Mouse (Mus musculus): ENCODE results near the gene Slc25a21.
"Not testable (repeated sequence)": the region's sequence is repeated elsewhere in the genome, so short reads cannot be mapped to it uniquely, and the experiment has no call there.

Slc25a21 gene

DNA sequence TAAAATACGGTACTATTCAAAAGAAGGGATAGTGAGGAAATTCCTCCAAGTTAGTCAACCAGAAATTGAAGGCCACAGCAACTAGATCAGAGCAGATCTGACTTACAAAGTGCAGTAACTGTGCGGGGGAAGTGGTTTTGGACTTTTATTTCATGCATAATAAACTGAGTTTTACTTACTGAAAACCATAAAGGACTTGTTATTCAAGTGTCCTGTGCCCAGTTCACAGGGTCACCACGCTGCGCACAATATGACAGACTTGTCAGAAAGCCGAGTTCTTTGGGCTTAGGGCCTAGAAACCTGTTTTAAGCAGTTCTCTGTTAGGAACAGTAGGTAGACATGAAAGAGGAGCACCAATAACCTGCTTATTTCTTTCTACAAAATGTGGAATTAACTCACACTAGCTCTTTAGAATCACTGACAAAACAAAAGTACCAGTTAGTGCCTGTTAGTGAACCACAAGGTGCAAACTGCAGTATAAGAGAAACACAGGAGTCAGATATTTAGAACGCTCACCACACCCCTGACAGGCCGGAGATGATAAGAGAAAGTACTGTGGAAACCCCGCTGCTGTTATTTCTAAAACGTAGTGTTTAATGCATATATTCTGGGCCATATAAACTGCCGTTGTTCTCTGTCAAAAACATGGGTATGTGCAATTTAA, at the start of gene Slc25a21:
Slc25a21 (minus strand) TSS at position 110 of the 664 bp plus-strand sequence.
- no peak for DNase-seq (ENCODE audit: low spot score)

DNA sequence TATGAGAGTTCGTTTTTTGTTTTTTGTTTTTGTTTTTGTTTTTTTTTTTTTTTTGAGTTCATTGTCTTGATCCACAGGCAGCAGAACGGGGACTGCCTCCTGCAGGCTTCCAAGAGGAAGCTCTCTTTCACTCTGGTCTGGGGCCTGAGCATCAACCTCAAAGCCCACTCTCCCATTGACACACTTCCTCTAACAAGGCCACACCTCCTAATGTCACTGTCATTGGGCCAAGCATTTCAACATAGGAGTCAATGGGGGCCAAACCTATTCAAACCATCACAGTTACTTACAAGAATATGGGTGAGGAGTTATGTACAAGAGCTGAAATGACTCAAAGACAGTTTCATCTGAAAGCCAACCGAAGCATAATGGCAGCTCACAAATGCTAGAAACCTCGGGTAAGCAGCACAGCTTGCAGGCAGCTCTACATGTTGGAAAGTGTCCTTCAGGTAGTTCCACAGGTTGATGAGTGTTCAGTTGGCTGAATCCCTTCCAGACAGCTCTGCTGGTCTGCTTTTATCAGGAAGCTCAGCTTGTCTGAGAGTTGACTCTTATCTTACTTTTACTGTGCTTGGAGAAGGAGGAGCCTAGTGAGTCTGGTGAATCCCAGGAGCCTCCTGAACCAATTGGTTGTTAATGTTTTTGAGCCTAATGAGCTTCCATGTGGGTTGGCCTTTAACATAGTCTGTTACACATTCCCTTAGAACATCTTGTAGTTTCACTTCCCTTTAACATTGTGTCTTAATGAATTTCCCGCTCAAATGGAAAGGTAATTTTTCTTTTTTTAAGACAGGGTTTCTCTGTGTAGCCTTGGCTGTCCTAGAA, 46.6 kb upstream of the Slc25a21 start:
- no peak for DNase-seq (ENCODE audit: low spot score)

DNA sequence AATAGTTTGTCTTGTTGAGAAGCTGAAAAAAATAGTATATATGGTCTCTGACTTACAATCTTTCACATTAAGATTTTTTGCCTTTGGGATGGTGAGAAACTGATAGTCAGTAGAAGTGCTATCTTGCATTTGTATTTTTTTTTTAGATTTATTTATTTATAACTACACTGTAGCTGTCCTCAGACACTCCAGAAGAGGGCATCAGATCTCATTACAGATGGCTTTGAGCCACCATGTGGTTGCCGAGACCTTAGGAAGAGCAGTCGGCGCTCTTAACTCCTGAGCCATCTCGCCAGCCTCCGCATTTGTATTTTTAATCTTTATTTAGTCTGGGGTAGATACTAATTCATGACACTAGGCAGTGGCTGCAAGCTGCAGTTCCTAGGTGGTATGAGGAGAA, 36.1 kb upstream of the Slc25a21 start:
- no peak for DNase-seq (ENCODE audit: low spot score)

DNA sequence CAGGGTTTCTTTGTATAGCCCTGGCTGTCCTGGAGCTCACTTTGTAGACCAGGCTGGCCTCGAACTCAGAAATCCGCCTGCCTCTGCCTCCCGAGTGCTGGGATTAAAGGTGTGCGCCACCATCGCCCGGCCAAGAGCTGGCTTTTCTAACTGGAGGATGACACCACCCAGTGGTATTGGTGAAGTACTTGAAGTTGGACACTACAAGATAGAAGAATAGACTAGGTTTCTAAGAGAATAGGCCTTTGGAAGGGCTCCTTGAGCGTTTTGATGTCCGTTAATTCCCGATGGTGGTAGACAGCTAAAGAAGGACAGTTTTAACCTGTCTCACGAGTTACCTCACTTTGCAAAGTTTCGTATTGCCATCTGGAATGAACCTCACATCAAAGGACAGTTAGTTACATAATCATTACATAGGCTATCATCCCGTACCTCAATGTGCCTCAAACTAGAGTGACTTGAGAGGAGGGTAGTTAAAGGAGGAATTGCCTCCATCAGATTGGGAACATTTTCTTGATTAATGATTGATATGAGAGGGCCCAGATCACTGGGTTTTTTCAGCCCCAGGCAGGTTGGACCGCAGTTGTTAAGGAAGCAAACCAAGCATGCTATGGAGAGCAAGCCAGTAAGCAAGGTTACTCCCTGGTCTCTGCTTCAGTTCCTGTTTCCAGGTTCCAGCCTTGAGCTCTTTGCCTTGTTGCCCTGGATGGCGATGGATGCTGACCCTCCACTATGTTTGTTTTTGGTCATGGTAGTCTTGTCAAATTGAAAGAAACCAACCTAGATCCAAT, 34.0 kb upstream of the Slc25a21 start:
- DNase-seq (ENCODE audit: low spot score), result no peak

DNA sequence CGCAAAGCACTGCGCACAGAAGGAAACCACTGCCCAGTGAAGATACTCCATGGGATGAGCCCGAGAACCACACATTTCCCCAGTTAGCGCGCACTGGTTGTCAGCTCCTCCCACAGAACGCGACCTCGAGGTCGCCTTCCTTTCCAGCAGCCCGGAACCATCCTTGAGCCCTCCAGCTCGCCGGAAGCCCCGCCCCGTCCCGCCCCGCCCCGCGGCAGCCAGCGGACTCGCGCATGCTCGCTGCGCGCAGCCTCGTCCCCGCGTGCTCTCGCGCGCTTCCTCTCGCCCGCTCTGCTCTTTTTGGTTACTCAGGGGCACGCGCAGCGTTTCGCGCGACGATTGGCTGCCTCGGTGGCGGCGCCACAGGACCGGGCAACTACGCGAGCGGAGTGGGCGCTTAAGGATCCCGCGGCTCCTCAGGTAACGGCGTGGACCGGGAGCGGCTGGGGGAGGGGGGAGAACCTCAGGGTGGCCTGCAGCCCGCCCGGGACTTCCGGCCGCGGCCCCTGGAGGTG, 33.0 kb upstream of the Slc25a21 start, which contains the start of the genes Prps1l3 and Mipol1:
Prps1l3 (plus strand) TSS at position 221 of the 515 bp plus-strand sequence.
Mipol1 (plus strand) TSS at position 236 of the 515 bp plus-strand sequence.
- peak; percentile 68 for DNase-seq (ENCODE audit: low spot score)

DNA sequence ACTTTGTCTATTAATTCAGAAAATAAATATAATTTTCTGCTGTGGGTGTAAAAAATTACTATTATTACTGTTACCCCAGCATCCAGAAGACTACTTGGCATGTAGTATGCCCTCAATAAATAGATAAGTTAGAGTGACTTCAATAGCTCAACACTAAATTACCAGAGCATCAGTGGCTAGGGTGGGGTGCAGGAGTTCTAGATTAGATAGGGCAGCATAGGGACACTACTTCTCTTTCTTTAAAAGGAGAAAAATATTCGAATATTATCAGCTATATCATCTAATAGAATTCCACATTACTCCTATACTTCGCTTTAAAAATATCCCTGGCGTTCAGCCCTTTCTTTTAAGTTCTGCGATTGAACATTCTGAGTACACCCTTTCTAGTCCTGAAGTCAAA, 32.4 kb upstream of the Slc25a21 start:
- no peak for DNase-seq (ENCODE audit: low spot score)

DNA sequence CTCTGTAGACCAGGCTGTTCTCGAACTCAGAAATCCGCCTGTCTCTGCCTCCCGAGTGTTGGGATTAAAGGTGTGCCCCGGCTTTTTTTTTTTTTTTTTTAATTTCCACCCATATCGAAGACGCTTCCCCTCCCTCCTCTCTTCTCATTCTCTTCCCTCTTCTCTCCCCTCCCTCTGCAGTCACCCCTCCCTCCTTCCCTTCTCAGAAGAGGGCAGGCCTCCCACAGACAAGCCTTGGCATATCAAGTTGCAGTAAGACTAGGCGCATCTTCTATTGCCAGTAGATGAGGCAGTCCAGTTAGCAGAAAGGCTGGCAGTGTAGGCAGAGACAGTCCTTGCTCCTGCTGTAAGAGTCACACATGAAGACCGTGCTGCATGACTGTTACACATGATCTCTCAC, 30.5 kb upstream of the Slc25a21 start:
- no peak for DNase-seq (ENCODE audit: low spot score)

DNA sequence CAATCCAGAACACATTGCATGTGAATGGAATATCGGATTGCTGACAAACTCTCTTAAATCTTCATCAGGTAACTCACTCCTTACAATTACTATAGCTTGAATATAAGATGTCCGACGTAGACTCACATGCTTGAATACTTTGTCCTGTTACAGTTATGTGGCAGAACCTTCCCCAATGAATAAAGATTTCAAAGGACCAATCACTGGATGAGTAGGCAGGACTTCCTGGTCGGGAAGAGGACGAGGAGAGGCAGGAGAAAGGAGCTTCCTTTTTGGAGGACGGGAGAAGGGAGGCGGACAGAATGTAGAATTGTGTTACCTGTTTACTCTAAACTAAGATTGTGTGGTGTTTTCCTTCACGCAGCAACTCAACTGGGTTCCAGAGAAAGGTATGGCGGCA, 29.1 kb upstream of the Slc25a21 start:
- no peak for DNase-seq (ENCODE audit: low spot score)

DNA sequence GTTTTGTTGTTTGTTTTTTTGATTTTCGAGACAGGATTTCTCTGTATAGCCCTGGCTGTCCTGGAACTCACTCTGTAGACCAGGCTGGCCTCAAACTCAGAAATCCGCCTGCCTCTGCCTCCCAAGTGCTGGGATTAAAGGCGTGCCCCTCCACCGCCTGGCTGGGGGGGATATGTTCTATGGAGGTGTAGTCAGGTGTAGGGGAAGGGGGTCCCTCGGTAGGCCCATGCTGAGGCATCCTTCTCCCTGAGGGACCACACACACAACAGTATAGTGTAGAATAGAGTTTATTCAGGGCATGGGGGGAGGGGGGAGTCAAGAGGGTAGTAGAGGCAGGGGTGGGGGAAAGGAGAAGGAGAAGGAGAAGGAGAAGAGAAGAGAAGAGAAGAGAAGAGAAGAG, 15.2 kb upstream of the Slc25a21 start:
- not testable (repeated sequence) for DNase-seq (ENCODE audit: low spot score)

DNA sequence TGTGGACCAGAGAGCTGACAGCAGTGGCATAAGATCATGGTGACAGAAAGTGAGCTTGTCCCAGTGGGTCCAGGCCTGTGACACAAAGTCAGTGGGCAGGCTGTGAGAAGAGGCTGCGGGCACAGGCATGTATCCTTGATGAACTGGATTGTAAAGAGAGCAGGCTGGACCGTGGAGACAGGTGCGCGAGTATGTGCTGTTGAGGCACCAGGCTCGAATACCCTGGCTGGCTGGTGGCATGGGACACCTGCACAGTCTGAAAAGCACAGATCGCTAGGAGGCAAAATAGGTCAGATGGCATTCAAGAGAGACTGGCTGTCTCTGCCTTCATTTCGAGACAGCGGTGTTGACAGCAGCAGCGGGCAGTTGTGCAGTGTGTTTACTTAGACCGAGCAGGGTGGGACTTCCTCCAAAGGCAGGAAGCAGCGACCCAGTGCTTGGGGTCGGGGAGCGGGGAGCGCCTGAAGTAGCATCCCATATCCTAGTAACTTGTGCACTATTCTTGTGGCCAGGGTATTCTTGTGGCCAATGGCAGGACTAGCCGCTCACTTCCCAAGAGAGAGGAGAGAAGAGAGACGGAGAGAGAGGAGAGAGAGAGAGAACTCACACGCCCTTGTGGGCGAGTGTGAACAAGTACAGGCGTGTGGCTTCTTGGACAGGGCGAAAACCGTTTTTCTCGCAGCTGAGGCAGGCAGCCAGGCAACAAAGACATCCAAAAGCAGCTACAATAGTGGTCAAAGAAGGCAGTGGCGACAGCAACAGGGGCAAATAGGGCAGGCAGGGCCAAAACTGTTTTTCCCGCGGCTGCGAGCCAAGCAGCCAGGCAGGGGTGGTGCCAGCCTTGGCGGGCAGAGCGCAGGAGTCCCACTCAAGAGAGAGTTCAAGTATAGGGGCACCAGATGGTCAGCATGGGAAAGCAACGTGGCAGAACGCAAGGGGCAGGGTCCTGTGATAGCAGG, 14.4 kb upstream of the Slc25a21 start:
- DNase-seq (ENCODE audit: low spot score), result no peak

DNA sequence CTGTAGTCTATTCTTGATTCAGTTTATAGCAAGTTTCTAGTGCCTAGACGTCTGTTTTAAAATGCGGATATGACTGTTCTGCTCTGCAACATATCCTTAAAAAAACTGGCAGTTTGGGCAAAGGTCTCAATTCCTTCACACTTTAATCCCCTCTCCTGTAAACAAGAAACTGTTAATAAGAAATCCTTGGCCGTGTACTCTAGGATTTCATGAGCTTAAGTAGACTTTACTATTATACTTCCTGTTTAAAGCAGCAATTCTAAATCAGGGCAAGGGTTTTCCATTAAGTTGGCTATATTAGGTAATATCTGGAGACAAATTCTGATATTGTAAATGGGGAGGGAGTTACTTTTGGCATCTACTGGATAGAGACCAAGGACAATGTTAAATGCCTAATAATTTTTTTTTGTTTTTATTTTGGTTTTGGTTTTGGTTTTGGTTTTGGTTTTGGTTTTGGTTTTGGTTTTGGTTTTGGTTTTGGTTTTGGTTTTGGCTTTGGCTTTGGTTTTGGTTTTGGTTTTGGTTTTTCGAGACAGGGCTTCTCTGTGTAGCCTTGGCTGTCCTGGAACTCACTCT, 7.1 kb upstream of the Slc25a21 start:
- DNase-seq (ENCODE audit: low spot score), result no peak

DNA sequence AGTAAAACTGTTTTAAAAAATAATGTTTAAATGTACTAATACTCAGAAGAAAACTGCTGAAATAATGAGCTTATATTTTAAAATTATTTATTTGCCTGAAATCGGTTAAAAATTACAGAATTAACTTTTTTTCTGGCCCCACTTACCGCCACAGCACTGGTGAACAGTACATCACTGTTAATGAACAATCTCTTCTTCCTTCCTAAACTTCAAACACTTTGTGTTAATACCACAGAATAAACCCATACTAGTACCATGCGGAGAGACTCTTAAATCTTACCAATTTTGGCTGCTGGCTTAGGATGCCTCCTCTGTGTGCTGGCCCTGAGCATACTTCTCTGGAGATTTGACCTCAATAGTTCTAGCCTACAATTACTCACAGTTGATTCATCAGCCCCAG, 4.6 kb upstream of the Slc25a21 start:
- no peak for DNase-seq (ENCODE audit: low spot score)

DNA sequence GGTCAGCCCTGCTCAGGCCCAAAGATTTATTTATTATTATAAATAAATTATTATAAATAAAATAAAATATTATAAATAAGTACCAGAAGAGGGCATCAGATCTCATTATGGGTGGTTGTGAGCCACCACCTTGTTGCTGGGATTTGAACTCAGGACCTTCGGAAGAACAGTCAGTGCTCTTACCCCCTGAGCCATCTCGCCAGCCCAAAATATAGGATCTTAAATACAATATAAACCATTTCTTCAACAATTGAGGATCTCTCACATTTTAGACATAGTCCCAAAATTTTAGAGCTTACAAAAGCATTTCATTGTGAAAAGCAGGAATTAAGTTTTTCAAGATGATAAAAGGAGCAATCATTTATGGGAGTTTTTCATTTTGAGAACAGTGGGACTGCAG, 2.2 kb upstream of the Slc25a21 start:
- no peak for DNase-seq (ENCODE audit: low spot score)

DNA sequence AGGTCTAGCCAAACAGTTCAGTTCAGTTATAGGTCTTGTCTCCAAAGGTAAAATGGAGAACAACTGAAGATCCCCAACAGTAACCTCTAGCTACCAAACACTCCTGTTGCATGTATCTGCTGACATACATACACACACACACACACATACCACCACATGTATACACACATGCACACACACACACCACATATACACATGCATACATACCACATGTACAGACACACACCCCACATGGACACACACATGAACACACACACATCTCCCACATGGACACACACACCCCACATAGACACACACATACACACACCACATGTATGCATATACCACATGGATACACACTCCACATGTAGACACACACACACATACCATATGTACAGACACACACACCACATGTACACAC, 997 bp upstream of the Slc25a21 start:
- DNase-seq (ENCODE audit: low spot score), result no peak

DNA sequence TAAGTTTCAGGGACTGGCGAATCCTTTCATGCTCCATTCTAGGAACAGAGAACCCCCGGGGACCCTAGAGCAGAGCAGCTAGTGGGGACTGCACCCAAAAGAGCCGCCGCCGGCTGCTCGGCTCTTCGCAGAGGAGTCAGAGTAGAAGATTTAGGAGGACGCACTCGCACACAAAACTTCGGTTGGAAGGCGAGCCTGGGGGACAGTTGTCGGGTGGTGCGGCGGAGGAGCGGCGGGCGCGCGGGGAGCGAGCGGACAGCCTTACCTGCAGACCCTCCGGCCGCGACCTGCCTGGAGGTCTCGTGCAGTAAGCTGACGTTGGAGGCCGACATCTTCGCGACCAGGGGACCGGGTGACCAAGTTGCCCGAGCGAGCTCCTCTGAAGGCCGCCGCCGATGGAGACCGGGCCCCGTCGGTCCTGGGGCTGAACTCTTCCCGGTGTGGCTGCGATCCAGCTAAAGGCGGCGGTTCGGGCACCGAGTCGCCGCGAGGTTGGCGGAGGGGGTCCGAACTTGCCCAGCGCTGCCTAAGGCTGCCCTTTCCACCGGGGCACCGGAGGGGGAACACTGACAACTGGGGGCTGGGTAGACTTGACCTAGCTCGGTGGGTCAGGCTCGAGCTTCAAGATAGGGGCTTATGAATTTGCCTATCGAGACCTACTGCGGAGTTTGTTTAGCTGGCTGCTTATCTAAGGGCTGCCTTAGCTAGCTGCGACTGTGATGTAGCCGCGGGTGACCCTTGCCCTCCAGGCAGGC, 487 bp downstream of the Slc25a21 start:
- peak; percentile 24 for DNase-seq (ENCODE audit: low spot score)

DNA sequence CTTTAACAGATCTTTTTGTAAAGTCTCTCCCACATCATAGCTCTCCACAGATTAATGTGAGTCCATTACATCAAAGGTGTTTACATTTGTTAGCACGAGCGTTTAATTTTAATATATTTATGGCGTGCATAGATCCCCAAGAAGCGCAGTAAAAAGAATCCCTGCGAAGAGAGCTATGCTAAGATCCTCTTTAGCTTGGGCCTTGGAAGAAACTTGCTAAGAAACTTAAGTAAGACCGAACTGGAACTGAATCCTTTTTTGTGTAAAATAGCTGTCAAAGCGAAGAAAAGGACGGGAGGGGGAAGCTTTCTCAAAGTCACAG, 1.0 kb downstream of the Slc25a21 start:
- DNase-seq (ENCODE audit: low spot score), result no peak

DNA sequence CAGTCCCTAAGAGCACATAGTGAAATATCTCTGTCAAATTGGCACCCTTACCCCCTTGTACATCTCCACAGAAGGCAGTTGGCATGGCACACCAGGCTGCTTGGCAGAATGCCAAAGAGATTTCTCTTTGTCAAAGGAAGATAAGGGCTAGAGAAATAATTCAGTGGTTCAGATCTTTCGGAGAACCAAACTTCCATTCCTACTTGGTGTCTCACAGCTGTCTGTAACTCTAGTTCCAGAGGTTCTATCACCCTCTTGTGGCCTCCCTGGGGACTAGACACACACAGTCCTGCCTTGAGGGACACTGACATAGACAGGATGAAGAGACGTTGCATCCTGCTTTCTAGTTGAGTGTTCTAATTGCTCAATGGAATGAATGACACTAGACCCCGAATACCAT, 2.7 kb downstream of the Slc25a21 start:
- no peak for DNase-seq (ENCODE audit: low spot score)

DNA sequence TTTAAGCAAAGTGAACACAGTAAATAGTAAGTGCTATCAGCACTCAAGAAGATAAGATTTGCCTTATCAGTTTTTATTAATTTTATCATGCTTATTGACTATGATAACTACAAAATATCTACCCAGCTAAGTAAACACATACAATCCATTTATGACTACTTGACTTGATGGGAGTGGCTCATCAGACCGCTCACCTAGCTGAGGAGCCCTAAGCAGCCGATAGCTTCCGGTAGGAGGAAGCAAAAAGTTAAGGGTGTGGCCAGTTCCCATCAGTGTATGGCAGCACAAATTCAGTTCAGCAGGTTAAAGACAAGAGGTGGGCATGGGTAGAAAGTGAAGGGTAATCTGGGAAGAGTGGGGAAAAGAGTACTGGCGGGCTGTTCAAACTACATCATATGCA, 10.2 kb downstream of the Slc25a21 start:
- no peak for DNase-seq (ENCODE audit: low spot score)

DNA sequence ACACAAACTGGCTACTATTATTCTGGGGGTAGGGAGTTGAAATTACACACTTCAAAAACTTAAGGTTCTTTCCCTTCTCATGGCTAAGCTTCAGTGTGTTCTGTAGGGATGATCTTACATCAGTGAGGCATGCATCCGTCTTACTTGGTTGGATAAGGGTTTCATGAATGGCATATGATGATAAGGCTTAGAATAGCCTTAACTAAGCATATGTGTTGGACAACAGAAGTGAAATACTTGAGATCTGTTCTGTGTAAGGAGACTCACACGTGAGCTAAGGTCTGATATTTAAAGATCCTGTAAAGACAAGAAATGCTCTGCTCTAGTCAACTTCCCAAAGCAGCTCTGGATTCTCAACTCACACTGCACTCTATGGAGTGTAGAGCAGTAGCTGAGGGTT, 11.1 kb downstream of the Slc25a21 start:
- DNase-seq (ENCODE audit: low spot score), result no peak

DNA sequence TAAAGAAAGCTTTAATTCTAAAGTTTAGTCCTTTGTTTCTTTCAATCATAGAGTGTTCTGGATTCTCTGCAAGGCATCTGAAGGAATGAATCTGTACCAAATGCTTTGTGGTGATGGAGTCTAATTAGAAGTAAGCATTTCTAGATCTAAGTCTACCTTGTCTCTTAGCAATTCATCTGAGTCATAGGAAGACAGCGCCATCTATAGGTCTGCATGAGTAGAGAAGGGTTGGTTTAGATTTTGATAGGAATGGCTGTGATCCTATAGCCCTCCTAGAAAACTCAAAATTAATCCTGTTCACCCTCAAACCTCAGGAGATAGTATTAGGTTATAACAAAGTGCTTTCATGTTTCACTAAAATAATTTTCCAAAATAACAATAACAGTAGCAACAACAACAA, 11.8 kb downstream of the Slc25a21 start:
- DNase-seq (ENCODE audit: low spot score), result no peak

All from ovary, postnatal 10 days (tissue).